ENCODE assay signal across 19 mouse cellular contexts in the genomic region with DNA sequence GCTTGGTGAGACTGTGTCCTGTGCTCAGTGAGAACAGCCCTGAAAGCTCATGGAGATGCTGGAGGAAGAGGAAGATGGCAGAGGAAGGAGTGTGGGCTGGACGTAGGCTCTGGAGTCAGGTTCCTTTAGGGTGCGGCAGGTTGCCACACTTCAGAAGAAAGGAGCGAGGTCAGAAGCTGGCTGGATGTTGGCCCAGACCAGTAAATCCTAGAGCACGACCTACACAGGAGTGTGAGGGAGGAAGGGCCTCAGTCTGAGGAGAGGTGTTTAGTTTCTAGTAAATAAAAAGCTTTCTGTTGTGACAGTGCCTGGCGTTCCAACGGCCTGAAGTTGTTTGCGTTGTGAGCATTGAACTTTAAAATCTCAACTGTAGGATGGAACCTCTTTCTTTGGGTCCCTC. TPM values are rescaled to one million over a fixed set of nuclear protein-coding genes. Genes with fewer than 3 reads are reported as not detected.
A peak's percentile ranks its signal among the peaks of the same experiment; 100 is the strongest.
DNase-seq lines count a peak whose midpoint lies in the region; ATAC-seq and TF ChIP-seq lines count a peak whose summit lies in the region.
"Had no signal": no experiment of that assay in that cellular context is flagged by ENCODE, and none has a peak within 500 bp of the region (broad histone marks: within the 10 kb centered on the region; RNA-seq: fewer than 3 reads in every experiment).

No protein-coding gene starts in this region.

- peaks cover 32% of the 10 kb centered on the region for H3K4me1 ChIP-seq in hindbrain, embryonic 10.5 days (replicated peaks)
- peaks cover 13% of the 10 kb centered on the region; the same call in 1 of the 2 replicates for H3K4me1 ChIP-seq in hindbrain, postnatal 0 days (ENCODE audit: insufficient read depth, low read length)
- H3K4me1 ChIP-seq in midbrain, embryonic 10.5 days: peaks cover 39% of the 10 kb centered on the region
- H3K4me1 ChIP-seq in midbrain, postnatal 0 days (ENCODE audit: insufficient read depth, low read length): 0 out of 2 replicates have a peak, but pooled peaks cover 7% of the 10 kb centered on the region
- H3K4me1 ChIP-seq in hindbrain, embryonic 12.5 days: peaks cover 34% of the 10 kb centered on the region
- peaks cover 34% of the 10 kb centered on the region for H3K4me1 ChIP-seq in midbrain, embryonic 16.5 days (ENCODE audit: control insufficient read depth, insufficient read depth, low read length)
- H3K4me1 ChIP-seq: megakaryocyte, embryonic 14.5 days had no signal

- H3K9me3 ChIP-seq in hindbrain, embryonic 10.5 days: no peaks in the 10 kb centered on the region
- no peaks in the 10 kb centered on the region for H3K9me3 ChIP-seq in hindbrain, postnatal 0 days (ENCODE audit: low read length)
- H3K9me3 ChIP-seq in midbrain, embryonic 10.5 days (replicated peaks): no peaks in the 10 kb centered on the region
- no peaks in the 10 kb centered on the region for H3K9me3 ChIP-seq in midbrain, postnatal 0 days (ENCODE audit: low read length)
- H3K9me3 ChIP-seq in hindbrain, embryonic 12.5 days (replicated peaks): no peaks in the 10 kb centered on the region
- H3K9me3 ChIP-seq in midbrain, embryonic 16.5 days (replicated peaks; ENCODE audit: control insufficient read depth, low read length, poor library complexity, severe bottlenecking): no peaks in the 10 kb centered on the region
- H3K9me3 ChIP-seq: heart, embryonic 12.5 days; limb, embryonic 12.5 days had no signal

- no peak for ATAC-seq in hindbrain, postnatal 0 days
- no peak for ATAC-seq in midbrain, postnatal 0 days (ENCODE audit: low FRiP score)
- ATAC-seq in hindbrain, embryonic 12.5 days (ENCODE audit: low FRiP score): no peak
- ATAC-seq in midbrain, embryonic 16.5 days: no peak
- ATAC-seq: liver, postnatal 0 days had no signal

- H3K4me2 ChIP-seq in hindbrain, postnatal 0 days (ENCODE audit: low read depth, low read length): no peak overlapping the region
- no peak overlapping the region for H3K4me2 ChIP-seq in midbrain, postnatal 0 days (ENCODE audit: low read depth, low read length, poor library complexity, severe bottlenecking)
- H3K4me2 ChIP-seq in hindbrain, embryonic 12.5 days (replicated peaks): no peak overlapping the region
- H3K4me2 ChIP-seq in midbrain, embryonic 16.5 days (ENCODE audit: low read length): no peak overlapping the region
- H3K4me2 ChIP-seq: heart, embryonic 12.5 days; limb, embryonic 12.5 days had no signal

- H3K27me3 ChIP-seq in hindbrain, embryonic 10.5 days (ENCODE audit: insufficient read depth, poor library complexity, severe bottlenecking): no peaks in the 10 kb centered on the region
- H3K27me3 ChIP-seq in hindbrain, postnatal 0 days (ENCODE audit: insufficient read depth, low read length): no peaks in the 10 kb centered on the region
- H3K27me3 ChIP-seq in midbrain, embryonic 10.5 days (ENCODE audit: low read depth, poor library complexity, severe bottlenecking): no peaks in the 10 kb centered on the region
- H3K27me3 ChIP-seq in midbrain, postnatal 0 days (ENCODE audit: insufficient read depth, low read length): no peaks in the 10 kb centered on the region
- H3K27me3 ChIP-seq in hindbrain, embryonic 12.5 days: no peaks in the 10 kb centered on the region
- H3K27me3 ChIP-seq in midbrain, embryonic 16.5 days (ENCODE audit: control insufficient read depth, insufficient read depth, low read depth, low read length): no peaks in the 10 kb centered on the region
- H3K27me3 ChIP-seq: heart, embryonic 12.5 days; limb, embryonic 12.5 days; megakaryocyte, embryonic 14.5 days had no signal

- no peak overlapping the region for H3K4me3 ChIP-seq in hindbrain, embryonic 10.5 days
- H3K4me3 ChIP-seq in hindbrain, postnatal 0 days (ENCODE audit: low read length): no peak overlapping the region
- no peak overlapping the region for H3K4me3 ChIP-seq in midbrain, embryonic 10.5 days
- H3K4me3 ChIP-seq in midbrain, postnatal 0 days (ENCODE audit: low read depth, low read length): no peak overlapping the region
- H3K4me3 ChIP-seq in hindbrain, embryonic 12.5 days: no peak overlapping the region
- no peak overlapping the region for H3K4me3 ChIP-seq in midbrain, embryonic 16.5 days (ENCODE audit: low read depth, low read length)
- H3K4me3 ChIP-seq: heart, embryonic 12.5 days; limb, embryonic 12.5 days; megakaryocyte, embryonic 14.5 days had no signal

- 0 out of 2 replicates have a peak overlapping the region, but pooled peaks have one; percentile 37 for H3K27ac ChIP-seq in hindbrain, embryonic 10.5 days
- H3K27ac ChIP-seq in hindbrain, postnatal 0 days: no peak overlapping the region
- 0 out of 2 replicates have a peak overlapping the region, but pooled peaks have one; percentile 46 for H3K27ac ChIP-seq in midbrain, embryonic 10.5 days (replicated peaks)
- no peak overlapping the region for H3K27ac ChIP-seq in midbrain, postnatal 0 days (ENCODE audit: low read depth, low read length)
- peak overlapping the region; percentile 70 for H3K27ac ChIP-seq in hindbrain, embryonic 12.5 days
- H3K27ac ChIP-seq in midbrain, embryonic 16.5 days (ENCODE audit: low read length): peak overlapping the region; percentile 60
- H3K27ac ChIP-seq: limb, embryonic 12.5 days had no signal

- H3K9ac ChIP-seq in hindbrain, postnatal 0 days (replicated peaks; ENCODE audit: low read length): no peak overlapping the region
- H3K9ac ChIP-seq in midbrain, postnatal 0 days (replicated peaks; ENCODE audit: low read length, poor library complexity, severe bottlenecking): no peak overlapping the region
- H3K9ac ChIP-seq in hindbrain, embryonic 12.5 days: no peak overlapping the region
- H3K9ac ChIP-seq in midbrain, embryonic 16.5 days (ENCODE audit: low read depth, low read length): no peak overlapping the region
- H3K9ac ChIP-seq: heart, embryonic 12.5 days; limb, embryonic 12.5 days; liver, postnatal 0 days had no signal

- H3K36me3 ChIP-seq in hindbrain, embryonic 10.5 days: peaks cover 54% of the 10 kb centered on the region
- no peaks in the 10 kb centered on the region for H3K36me3 ChIP-seq in hindbrain, postnatal 0 days (ENCODE audit: insufficient read depth, low read length)
- H3K36me3 ChIP-seq in midbrain, embryonic 10.5 days: peaks cover 44% of the 10 kb centered on the region
- peaks cover 3% of the 10 kb centered on the region; the same call in 1 of the 2 replicates for H3K36me3 ChIP-seq in midbrain, postnatal 0 days (ENCODE audit: insufficient read depth, low read length)
- no peaks in the 10 kb centered on the region for H3K36me3 ChIP-seq in hindbrain, embryonic 12.5 days
- 0 out of 2 replicates have a peak, but pooled peaks cover 2% of the 10 kb centered on the region for H3K36me3 ChIP-seq in midbrain, embryonic 16.5 days (ENCODE audit: control insufficient read depth, insufficient read depth, low read length)
- H3K36me3 ChIP-seq: heart, embryonic 12.5 days had no signal

- 74% methylated on average over 7 of the region's 7 CpGs for WGBS in hindbrain, embryonic 10.5 days
- WGBS in hindbrain, postnatal 0 days: 64% methylated on average over 7 of the region's 7 CpGs
- 78% methylated on average over 7 of the region's 7 CpGs for WGBS in midbrain, embryonic 10.5 days
- 64% methylated on average over 7 of the region's 7 CpGs for WGBS in midbrain, postnatal 0 days
- 77% methylated on average over 7 of the region's 7 CpGs for WGBS in hindbrain, embryonic 12.5 days
- 61% methylated on average over 7 of the region's 7 CpGs for WGBS in midbrain, embryonic 16.5 days

- no peak for TF ChIP-seq CTCF in hindbrain, postnatal 0 days (IDR thresholded peaks at IDR 0.05; ENCODE audit: low read depth)
- no peak for TF ChIP-seq CTCF in midbrain, postnatal 0 days (IDR thresholded peaks at IDR 0.05)

- no peak for DNase-seq in hindbrain, embryonic 10.5 days (ENCODE audit: low spot score)
- DNase-seq in hindbrain, postnatal 0 days (ENCODE audit: low spot score): no peak
- DNase-seq in midbrain, embryonic 10.5 days (ENCODE audit: low spot score): no peak
- no peak for DNase-seq in midbrain, postnatal 0 days (ENCODE audit: low spot score)
- no peak for DNase-seq in frontal cortex, postnatal 25 days (ENCODE audit: low spot score in 2 of 2)
- no peak for DNase-seq in cerebellum, postnatal 4 days (ENCODE audit: low spot score in 2 of 2)
- DNase-seq: adrenal gland, adult 8-10 months; cerebellum, adult 11 months; cerebellum, postnatal 14 days; kidney, adult 8-10 months; liver, postnatal 0 days; lung, postnatal 14 days; right cerebral cortex, postnatal 14 days; thymus, postnatal 14 days had no signal

RNA-seq across cellular contexts. Expression of a gene that starts 59.3 kb away (rescaled TPM):
- polyA plus RNA-seq in hindbrain, embryonic 10.5 days (2016; fragmentation: Nextera tagmentation; extraction: Ambion mirVana): 45.8 and 67.6 TPM in 2 replicates
- 262 and 290 TPM in 2 replicates for total RNA-seq in hindbrain, postnatal 0 days (2014; rRNA removed)
- polyA plus RNA-seq in hindbrain, postnatal 0 days (2015; fragmentation: Nextera tagmentation; extraction: Ambion mirVana): 145 and 151 TPM in 2 replicates
- polyA plus RNA-seq in midbrain, embryonic 10.5 days (2016; fragmentation: Nextera tagmentation; extraction: Ambion mirVana): 37.3 and 59.0 TPM in 2 replicates
- 328 and 412 TPM in 2 replicates for total RNA-seq in midbrain, postnatal 0 days (2014; rRNA removed)
- polyA plus RNA-seq in midbrain, postnatal 0 days (2015; fragmentation: Nextera tagmentation; extraction: Ambion mirVana): 159 and 170 TPM in 2 replicates
- 153 and 157 TPM in 2 replicates for polyA plus RNA-seq in hindbrain, embryonic 12.5 days (2016; fragmentation: Nextera tagmentation; extraction: Ambion mirVana)
- polyA plus RNA-seq in midbrain, embryonic 16.5 days (2015; fragmentation: Nextera tagmentation; extraction: Ambion mirVana): 194 and 211 TPM in 2 replicates

Comparison
In these comparisons a context has a peak if more than half of its experiments do, and no peak if none do; other contexts are left out.
1. H3K27ac ChIP-seq: peak in hindbrain, embryonic 10.5 days (single experiment), midbrain, embryonic 10.5 days (single experiment), hindbrain, embryonic 12.5 days (single experiment) and midbrain, embryonic 16.5 days (single experiment); none in hindbrain, postnatal 0 days (single experiment) and midbrain, postnatal 0 days (single experiment).